Mouse (Mus musculus) erythroblast, embryonic 14.5 days (primary cell): Measurements from ENCODE around the gene Gm8653. TPM values are rescaled to one million over a fixed set of nuclear protein-coding genes. Genes with fewer than 3 reads are reported as not detected.
"Not testable (repeated sequence)": the region's sequence is repeated elsewhere in the genome, so short reads cannot be mapped to it uniquely, and the experiment has no call there.

Source experiments
- H3K27me3 ChIP-seq: 2 replicates; pipeline ENCODE4 v1.6.1; 2012; ENCODE audit warnings: inconsistent platforms; ENCODE audit not compliant: control insufficient read depth
- H3K36me3 ChIP-seq: 2 replicates; pipeline ENCODE4 v1.6.1; 2012; ENCODE audit warnings: mild to moderate bottlenecking, inconsistent platforms; ENCODE audit not compliant: control insufficient read depth
- H3K4me1 ChIP-seq: 2 replicates; pipeline ENCODE4 v1.6.1; 2012; ENCODE audit warnings: inconsistent platforms; ENCODE audit not compliant: control insufficient read depth
- H3K4me3 ChIP-seq: replicated peaks from 2 replicates; pipeline ENCODE3; 2012; ENCODE audit warnings: moderate library complexity, mild to moderate bottlenecking, inconsistent platforms
- H3K9me3 ChIP-seq: 2 replicates; pipeline ENCODE4 v1.6.1; 2012; ENCODE audit warnings: low read length, inconsistent platforms, mixed read lengths; ENCODE audit not compliant: control insufficient read depth
- polyA plus RNA-seq: library from polyadenylated mRNA; stranded (reverse); fragments of >175 nt; gene quantifications from 2 replicates; pipeline ENCODE4 v1.2.3, GENCODE M21; 2012

The Gm8653 gene
- polyA plus RNA-seq, result not detected in 2 replicates

- H3K4me1 ChIP-seq, H3K27me3 ChIP-seq, H3K4me3 ChIP-seq, H3K9me3 ChIP-seq, H3K36me3 ChIP-seq: not testable (repeated sequence)
These were observed at the start of gene Gm8653 for GRCm38 (mm10) chr7:22201164-22201563. Gm8653 (minus strand) TSS chr7:22201264.

DNA sequence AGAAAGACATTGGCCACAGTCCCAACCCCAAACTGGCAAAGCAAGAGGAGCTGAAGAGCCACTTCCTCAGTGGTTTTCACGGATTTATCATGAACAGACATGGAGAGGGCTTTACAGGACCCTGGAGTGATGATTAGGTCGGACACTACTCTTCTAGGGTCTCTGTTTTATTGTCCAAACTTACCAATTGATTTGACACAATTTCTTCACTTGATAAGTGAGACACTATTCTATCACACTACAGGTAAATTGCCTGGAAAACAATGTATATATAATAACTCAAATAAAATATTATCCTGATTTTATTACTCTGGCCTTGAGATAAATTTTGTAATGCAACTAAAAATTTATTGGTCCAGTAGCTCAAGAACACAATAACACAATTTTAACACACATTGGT, 28.3 kb upstream of the Gm8653 start, which contains the start of gene Gm8453:
TSS of gene Gm8453 (minus strand) at position 101 of the 400 bp plus-strand sequence.
- H3K27me3 ChIP-seq, H3K4me1 ChIP-seq, H3K9me3 ChIP-seq, H3K36me3 ChIP-seq, H3K4me3 ChIP-seq: not testable (repeated sequence)

DNA sequence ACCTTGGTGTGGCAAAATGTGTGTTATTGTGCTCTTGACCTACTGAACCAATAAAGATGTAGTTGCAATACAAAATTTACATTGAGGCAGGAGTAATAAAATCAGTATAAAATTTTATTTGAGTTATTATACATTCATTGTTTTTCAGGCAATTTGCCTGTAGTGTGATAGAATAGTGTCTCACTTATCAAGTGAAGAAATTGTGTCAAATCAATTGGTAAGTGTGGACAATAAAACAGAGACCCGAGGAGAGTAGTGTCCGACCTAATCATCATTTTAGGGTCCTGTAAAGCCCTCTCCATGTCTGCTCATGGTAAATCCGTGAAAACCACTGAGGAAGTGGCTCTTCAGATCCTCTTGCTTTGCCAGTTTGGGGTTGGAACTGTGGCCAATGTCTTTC, 12.0 kb downstream of the Gm8653 start, which contains the start of gene Vmn1r143:
TSS of gene Vmn1r143 (plus strand) at position 301 of the 400 bp plus-strand sequence.
- not testable (repeated sequence) for H3K4me3 ChIP-seq, H3K36me3 ChIP-seq, H3K4me1 ChIP-seq, H3K9me3 ChIP-seq, H3K27me3 ChIP-seq

DNA sequence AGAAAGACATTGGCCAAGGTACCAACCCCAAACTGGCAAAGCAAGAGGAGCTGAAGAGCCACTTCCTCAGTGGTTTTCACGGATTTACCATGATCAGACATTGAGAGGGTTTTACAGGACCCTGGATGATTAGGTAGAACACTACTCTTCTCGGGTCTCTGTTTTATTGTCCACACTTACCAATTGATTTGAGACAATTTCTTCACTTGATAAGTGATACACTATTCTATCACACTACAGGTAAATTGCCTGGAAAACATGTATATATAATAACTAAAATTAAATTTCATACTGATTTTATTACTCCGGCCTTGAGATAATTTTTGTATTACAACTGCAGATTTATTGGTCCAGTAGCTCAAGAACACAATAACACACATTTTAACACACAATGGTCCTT, 37.1 kb downstream of the Gm8653 start, which contains the start of gene Vmn1r142:
TSS of gene Vmn1r142 (minus strand) at position 101 of the 400 bp plus-strand sequence.
- H3K36me3 ChIP-seq, H3K27me3 ChIP-seq, H3K4me1 ChIP-seq, H3K4me3 ChIP-seq, H3K9me3 ChIP-seq: not testable (repeated sequence)

Other genes with a start within 250 kb of the Gm8653 start
- gene Vmn1r137, start 206.7 kb downstream of the Gm8653 start, polyA plus RNA-seq, result not detected in 2 replicates
- gene Vmn1r138, start 172.4 kb downstream of the Gm8653 start, polyA plus RNA-seq, result not detected in 2 replicates
- not detected in 2 replicates for gene Gm6176, start 145.0 kb downstream of the Gm8653 start, polyA plus RNA-seq
- not detected in 2 replicates for gene Vmn1r139, start 132.2 kb downstream of the Gm8653 start, polyA plus RNA-seq
- not detected in 2 replicates for gene Gm16451, start 83.0 kb downstream of the Gm8653 start, polyA plus RNA-seq
- not detected in 2 replicates for gene Gm10666, start 66.5 kb downstream of the Gm8653 start, polyA plus RNA-seq
- not detected in 2 replicates for gene Vmn1r142, start 37.2 kb downstream of the Gm8653 start, polyA plus RNA-seq
- not detected in 2 replicates for gene Vmn1r143, start 11.9 kb downstream of the Gm8653 start, polyA plus RNA-seq
- gene Gm8453, start 28.2 kb upstream of the Gm8653 start, polyA plus RNA-seq, result not detected in 2 replicates
- not detected in 2 replicates for gene Gm4187, start 128.5 kb upstream of the Gm8653 start, polyA plus RNA-seq
- not detected in 2 replicates for gene Gm8660, start 169.8 kb upstream of the Gm8653 start, polyA plus RNA-seq
- not detected in 2 replicates for gene Vmn1r148, start 212.3 kb upstream of the Gm8653 start, polyA plus RNA-seq
- not detected in 2 replicates for gene Vmn1r149, start 237.0 kb upstream of the Gm8653 start, polyA plus RNA-seq